Mouse (Mus musculus) heart, embryonic 11.5 days (tissue): ENCODE data around the gene Uba52. TPM values are rescaled to one million over a fixed set of nuclear protein-coding genes. Genes with fewer than 3 reads are reported as not detected.
A peak's percentile ranks its signal among the peaks of the same experiment; 100 is the strongest.

ENCODE experiments used
- ATAC-seq: fragments of 200-750 bp; cut with Nextera tagmentation; replicated peaks from 2 replicates; pipeline ENCODE4 v1.8.0; 2017; ENCODE audit warnings: moderate library complexity; ENCODE audit not compliant: insufficient number of reproducible peaks, low FRiP score, low TSS enrichment
- H3K27ac ChIP-seq: fragments of 300-500 bp; sonication (generic); 2 replicates; pipeline ENCODE4 v1.5.1; 2014; ENCODE audit warnings: mild to moderate bottlenecking, low read depth, low read length
- H3K27me3 ChIP-seq: fragments of 300-500 bp; sonication (generic); 2 replicates; pipeline ENCODE4 v1.6.1; 2014; ENCODE audit warnings: mild to moderate bottlenecking, low read length, mixed read lengths; ENCODE audit not compliant: control insufficient read depth, insufficient read depth
- H3K36me3 ChIP-seq: fragments of 300-500 bp; sonication (generic); 2 replicates; pipeline ENCODE4 v1.6.1; 2014; ENCODE audit warnings: mild to moderate bottlenecking, low read length, moderate library complexity, mixed read lengths; ENCODE audit not compliant: control insufficient read depth, insufficient read depth
- H3K4me1 ChIP-seq: fragments of 300-500 bp; sonication (generic); 2 replicates; pipeline ENCODE4 v1.6.1; 2014; ENCODE audit warnings: low read length; ENCODE audit not compliant: control insufficient read depth, insufficient read depth
- H3K4me2 ChIP-seq: fragments of 300-500 bp; sonication (generic); 2 replicates; pipeline ENCODE4 v1.6.1; 2014; ENCODE audit warnings: mild to moderate bottlenecking, moderate library complexity
- H3K4me3 ChIP-seq: fragments of 300-500 bp; sonication (generic); 2 replicates; pipeline ENCODE4 v1.5.1; 2014; ENCODE audit warnings: low read depth, low read length
- H3K9ac ChIP-seq: fragments of 300-500 bp; sonication (generic); 2 replicates; pipeline ENCODE4 v1.6.1; 2014; ENCODE audit warnings: mild to moderate bottlenecking, low read depth, low read length, moderate library complexity
- H3K9me3 ChIP-seq: fragments of 300-500 bp; sonication (generic); replicated peaks from 2 replicates; pipeline ENCODE4 v1.6.1; 2016; ENCODE audit warnings: low read length; ENCODE audit not compliant: control insufficient read depth
- WGBS: fragments of 180-500 bp; shearing (Covaris S2); extraction: QIAGEN DNeasy Blood & Tissue Kit; methylation state at CpG from one replicate; pipeline ENCODE4 v1.1.7; 2014; ENCODE audit not compliant: insufficient replicate concordance; 5-methylcytosine and 5-hydroxymethylcytosine counted together
- polyA plus RNA-seq: library from polyadenylated mRNA; unstranded; fragments of >200 nt; fragmentation: Nextera tagmentation; extraction: Ambion mirVana; gene quantifications from 2 replicates; pipeline ENCODE4 v1.2.1, GENCODE M21; 2014

The Uba52 gene
- polyA plus RNA-seq, 1 experiment from 2014 or later = 827 TPM

DNA sequence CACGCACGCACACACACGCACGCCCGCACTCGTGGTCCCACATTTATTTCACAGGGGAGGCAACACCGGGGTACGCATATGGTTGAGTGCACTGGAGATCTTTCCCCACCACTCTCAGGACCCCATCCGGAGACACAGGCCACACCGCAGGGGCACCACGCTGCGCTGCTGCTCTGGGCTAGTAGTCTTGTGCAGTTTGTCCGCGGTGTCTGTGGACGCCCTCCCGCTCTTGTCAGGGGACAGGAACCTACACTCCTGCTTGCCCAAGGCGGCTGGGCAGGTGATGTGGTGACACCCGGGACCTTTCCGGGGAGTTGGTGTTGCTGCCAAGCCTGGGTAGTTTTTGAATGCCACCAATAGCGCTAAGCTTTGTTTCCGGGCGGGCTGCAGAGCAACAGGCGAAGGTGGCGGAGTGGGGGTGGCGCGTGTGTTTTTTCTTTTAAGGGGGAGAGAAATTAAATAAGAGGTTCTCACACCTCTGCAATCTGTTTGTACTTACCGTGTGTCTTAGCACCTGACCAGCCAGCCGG lies 16.1 kb downstream of the Uba52 start:
- no peaks in the 10 kb centered on the region for H3K36me3 ChIP-seq
- no peaks in the 10 kb centered on the region for H3K9me3 ChIP-seq
- H3K4me2 ChIP-seq = no peak overlapping the region; the same call in 1 of the 2 replicates
- no peak overlapping the region for H3K27ac ChIP-seq
- no peak for ATAC-seq
- peaks cover 33% of the 10 kb centered on the region for H3K4me1 ChIP-seq
- H3K9ac ChIP-seq = no peak overlapping the region
- 0 out of 2 replicates have a peak overlapping the region, but pooled peaks have one; percentile 8 for H3K4me3 ChIP-seq
- peaks cover 96% of the 10 kb centered on the region for H3K27me3 ChIP-seq
- WGBS = 1% methylated on average over 28 of the region's 28 CpGs

DNA sequence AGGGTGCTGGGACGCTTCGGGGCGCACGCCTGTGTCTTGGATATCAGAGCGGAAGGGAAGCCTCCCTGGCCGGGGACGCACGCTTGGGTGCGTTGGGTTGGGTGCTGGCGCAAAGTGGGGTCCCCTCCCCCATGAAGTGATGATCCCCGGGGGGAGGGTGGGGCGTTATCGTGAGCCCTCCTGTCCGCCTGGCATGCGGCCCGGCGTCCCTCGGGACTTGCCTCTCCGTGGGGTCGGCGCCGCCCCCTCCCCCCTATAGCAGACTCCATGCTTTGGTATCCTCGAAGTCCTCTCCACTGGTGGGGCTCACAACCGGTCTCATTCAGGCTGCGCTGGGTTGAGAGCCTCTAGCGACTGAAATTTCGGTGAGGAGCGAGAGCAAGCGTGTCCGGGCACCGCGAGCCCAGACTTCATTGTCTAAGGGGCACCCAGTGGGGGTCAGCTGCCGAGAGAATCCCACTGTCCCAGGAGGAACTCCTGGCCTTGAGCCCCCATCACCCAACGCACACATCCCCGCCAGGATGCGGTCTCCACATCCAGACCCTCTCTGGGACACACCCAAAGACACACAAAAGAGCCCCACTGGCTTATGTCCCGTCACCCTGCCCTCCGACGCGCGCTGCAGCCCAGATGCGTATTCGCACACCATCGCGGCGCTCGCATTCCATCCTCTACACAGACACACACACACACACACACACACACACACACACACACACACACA lies 16.7 kb downstream of the Uba52 start:
- WGBS = 3% methylated on average over 46 of the region's 47 CpGs

DNA sequence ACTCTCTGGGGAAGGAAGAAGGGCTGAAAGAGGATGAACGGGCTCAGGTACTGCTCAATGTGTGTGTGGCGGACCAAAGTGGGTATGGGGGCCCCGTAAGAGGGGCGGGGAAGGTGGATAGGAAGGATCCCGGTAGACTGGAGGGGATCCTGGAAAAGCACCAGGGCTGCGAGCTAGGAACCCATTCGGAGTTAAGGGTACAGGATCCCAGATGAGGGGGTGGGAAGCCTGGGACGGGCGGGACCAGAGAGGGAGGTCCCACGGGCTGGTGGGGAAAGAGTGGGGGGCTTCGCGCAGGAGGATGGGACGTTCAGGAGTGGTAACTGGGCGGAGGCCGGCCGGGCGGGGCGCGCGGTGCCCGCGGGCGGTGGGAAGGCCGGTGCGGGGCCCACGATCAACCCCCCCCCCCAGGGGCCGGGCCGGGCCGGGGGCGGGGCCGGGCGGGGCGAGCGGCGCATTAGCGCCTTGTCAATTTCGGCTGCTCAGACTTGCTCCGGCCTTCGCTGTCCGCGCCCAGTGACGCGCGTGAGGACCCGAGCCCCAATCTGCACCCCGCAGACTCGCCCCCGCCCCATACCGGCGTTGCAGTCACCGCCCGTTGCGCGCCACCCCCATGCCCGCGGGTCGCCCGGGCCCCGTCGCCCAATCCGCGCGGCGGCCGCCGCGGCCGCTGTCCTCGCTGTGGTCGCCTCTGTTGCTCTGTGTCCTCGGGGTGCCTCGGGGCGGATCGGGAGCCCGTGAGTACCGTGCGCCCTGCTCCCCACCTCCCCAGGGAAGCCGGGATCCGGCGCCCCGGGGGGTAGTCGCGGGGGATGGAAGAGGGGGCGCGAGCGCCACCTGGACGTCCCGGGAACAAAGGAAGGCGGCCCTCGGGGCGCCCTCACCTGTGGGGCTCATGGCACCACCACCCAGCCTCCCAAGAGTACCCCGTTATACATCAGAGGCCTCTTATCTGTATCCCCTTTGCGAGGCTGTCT lies 17.6 kb downstream of the Uba52 start, which contains the start of gene Crlf1:
TSS of gene Crlf1 (plus strand) at position 495 of the 977 bp plus-strand sequence.
- Histone ChIP-seq H3K4me2 (peak within 1 kb of the TSS; percentile 74), H3K27me3 (peaks cover 96% of the 10 kb centered on the region)
- WGBS = under 1% methylated on average over 57 of the region's 93 CpGs

More for the DNA sequence above, 16.7 kb downstream of the Uba52 start:
- ATAC-seq = no peak; the same call in 1 of the 2 replicates
- Histone ChIP-seq H3K9ac (peak overlapping the region; percentile 28; the same call in 1 of the 2 replicates), H3K4me1 (peaks cover 39% of the 10 kb centered on the region), H3K4me2 (peak overlapping the region; percentile 74), H3K36me3 (no peaks in the 10 kb centered on the region), H3K4me3 (peak overlapping the region; percentile 49), H3K27me3 (peaks cover 96% of the 10 kb centered on the region), H3K9me3 (no peaks in the 10 kb centered on the region), H3K27ac (no peak overlapping the region)

DNA sequence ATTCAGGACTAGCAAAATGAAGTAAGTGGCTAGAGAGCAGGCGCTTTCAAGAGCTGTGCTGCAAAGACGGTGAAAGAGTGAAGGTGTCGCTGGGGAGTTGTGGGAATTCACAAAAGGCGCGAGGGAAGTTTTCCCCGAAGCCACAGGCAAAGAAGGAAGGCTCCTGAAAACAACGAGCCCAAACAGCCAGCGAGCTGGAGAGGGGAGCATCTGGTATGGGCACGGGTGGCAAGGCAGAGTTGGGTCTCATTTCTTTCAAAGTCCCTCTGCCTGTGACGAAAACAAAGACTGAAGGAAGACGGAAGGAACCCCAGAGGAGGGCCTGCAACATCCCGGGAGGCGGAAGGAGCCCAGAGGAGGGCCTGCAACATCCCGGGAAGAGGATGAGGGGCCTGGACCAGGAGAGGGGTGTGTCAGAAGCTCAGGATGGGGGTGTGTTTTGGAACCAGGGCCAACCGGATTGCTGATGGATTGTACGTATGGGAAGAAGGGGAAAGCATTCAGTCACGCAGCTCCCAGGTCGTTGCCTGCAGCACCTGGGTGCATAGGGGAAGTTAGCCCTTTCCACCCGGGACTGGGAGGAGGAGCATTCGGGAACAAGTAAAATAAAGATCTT lies 19.6 kb downstream of the Uba52 start:
- Histone ChIP-seq H3K27ac (no peak overlapping the region), H3K4me2 (peak overlapping the region; percentile 8; the same call in 1 of the 2 replicates), H3K36me3 (no peaks in the 10 kb centered on the region), H3K4me3 (no peak overlapping the region), H3K9me3 (no peaks in the 10 kb centered on the region), H3K27me3 (peaks cover 98% of the 10 kb centered on the region), H3K9ac (no peak overlapping the region), H3K4me1 (peaks cover 53% of the 10 kb centered on the region)
- WGBS = 4% methylated on average over 20 of the region's 20 CpGs
- ATAC-seq = no peak

More for the DNA sequence above, 17.6 kb downstream of the Uba52 start, which contains the start of gene Crlf1:
- peak within 1 kb of the TSS; percentile 28; the same call in 1 of the 2 replicates for H3K9ac ChIP-seq
- ATAC-seq = no peak
- peaks cover 48% of the 10 kb centered on the region for H3K4me1 ChIP-seq
- no peaks in the 10 kb centered on the region for H3K9me3 ChIP-seq
- H3K4me3 ChIP-seq = peak within 1 kb of the TSS; percentile 49
- H3K36me3 ChIP-seq = no peaks in the 10 kb centered on the region
- no peak within 1 kb of the TSS for H3K27ac ChIP-seq

GRCm38 (mm10) chr8:70490061-70490879 lies 20.3 kb downstream of the Uba52 start:
- WGBS = 15% methylated on average over 10 of the region's 10 CpGs
- H3K36me3 ChIP-seq = no peaks in the 10 kb centered on the region
- peaks cover 48% of the 10 kb centered on the region for H3K4me1 ChIP-seq
- ATAC-seq = no peak
- no peak overlapping the region for H3K27ac ChIP-seq
- peaks cover 98% of the 10 kb centered on the region for H3K27me3 ChIP-seq
- H3K9ac ChIP-seq = no peak overlapping the region
- H3K9me3 ChIP-seq = no peaks in the 10 kb centered on the region
- no peak overlapping the region; the same call in 1 of the 2 replicates for H3K4me3 ChIP-seq
- peak overlapping the region; percentile 70 for H3K4me2 ChIP-seq

- Histone ChIP-seq H3K27ac (no peak overlapping the region), H3K9me3 (no peaks in the 10 kb centered on the region), H3K9ac (peak overlapping the region; percentile 46; the same call in 1 of the 2 replicates), H3K4me2 (peak overlapping the region; percentile 70), H3K36me3 (no peaks in the 10 kb centered on the region), H3K4me1 (peaks cover 47% of the 10 kb centered on the region), H3K27me3 (peaks cover 98% of the 10 kb centered on the region), H3K4me3 (peak overlapping the region; percentile 46)
- under 1% methylated on average over 26 of the region's 41 CpGs for WGBS
- ATAC-seq = no peak
These were observed 21.0 kb downstream of the Uba52 start for GRCm38 (mm10) chr8:70489576-70489975.

- WGBS = 2% methylated on average over 14 of the region's 14 CpGs
- H3K27me3 ChIP-seq = peaks cover 98% of the 10 kb centered on the region
- peak overlapping the region; percentile 70 for H3K4me2 ChIP-seq
- H3K27ac ChIP-seq = no peak overlapping the region
- peak overlapping the region; percentile 46; the same call in 1 of the 2 replicates for H3K9ac ChIP-seq
- H3K36me3 ChIP-seq = no peaks in the 10 kb centered on the region
- H3K4me3 ChIP-seq = peak overlapping the region; percentile 46
- ATAC-seq = no peak
- H3K4me1 ChIP-seq = peaks cover 44% of the 10 kb centered on the region
- no peaks in the 10 kb centered on the region for H3K9me3 ChIP-seq
These were observed 21.6 kb downstream of the Uba52 start for GRCm38 (mm10) chr8:70488931-70489470.
